Mouse (Mus musculus): ENCODE data around the gene Fign. TPM values are rescaled to one million over a fixed set of nuclear protein-coding genes. Genes with fewer than 3 reads are reported as not detected.

The Fign gene
- 21.1 and 28.6 TPM in 2 replicates for polyA plus RNA-seq (2016; fragmentation: Nextera tagmentation; extraction: Ambion mirVana)

DNA sequence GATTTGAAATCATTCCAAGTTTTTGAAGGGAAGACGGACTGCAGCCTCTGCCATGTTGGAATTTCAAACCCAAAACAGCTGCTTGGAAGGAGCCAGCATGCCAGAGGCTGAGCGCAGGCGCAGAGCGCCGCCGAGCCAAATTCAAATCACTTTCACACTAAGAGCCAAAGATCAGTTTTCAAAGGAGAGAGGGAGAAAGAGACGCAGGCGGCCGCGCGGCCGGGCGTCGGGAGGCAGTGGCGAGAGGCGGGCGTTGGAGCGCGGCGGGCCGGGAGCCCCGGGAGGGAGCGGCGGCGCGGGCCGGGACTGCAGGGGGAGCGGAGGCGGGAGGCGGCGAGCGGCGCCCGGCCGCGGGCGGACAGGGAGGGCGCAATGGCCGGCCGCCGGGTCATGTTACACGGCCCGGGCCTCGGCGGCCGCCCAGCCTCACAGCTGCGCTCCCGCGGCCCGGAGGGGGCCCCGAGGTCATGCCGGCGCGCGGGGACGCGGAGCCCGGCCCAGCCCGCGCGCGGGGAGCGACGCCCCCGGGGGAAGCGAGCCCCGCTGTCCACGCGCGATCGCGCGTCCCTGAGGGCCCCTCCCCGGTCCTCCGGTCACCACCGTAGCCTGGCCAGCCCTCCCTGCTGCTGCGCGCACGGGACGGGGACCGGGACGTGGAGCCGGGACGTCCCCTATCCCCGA is at the start of gene Fign:
TSS of gene Fign (minus strand) at position 102 of the 681 bp plus-strand sequence.
- peak within 1 kb of the TSS; percentile 84 for H3K4me3 ChIP-seq
- DNase-seq (ENCODE audit: low spot score): peak; percentile 92
- no peaks in the 10 kb centered on the region for H3K36me3 ChIP-seq (replicated peaks)
- 2% methylated on average over 81 of the region's 85 CpGs for WGBS
- peaks cover 39% of the 10 kb centered on the region for H3K4me1 ChIP-seq
- peak within 1 kb of the TSS; percentile 100 for H3K27ac ChIP-seq (replicated peaks)
- H3K27me3 ChIP-seq (replicated peaks; ENCODE audit: low read depth, poor library complexity, severe bottlenecking): no peaks in the 10 kb centered on the region
- no peaks in the 10 kb centered on the region for H3K9me3 ChIP-seq

DNA sequence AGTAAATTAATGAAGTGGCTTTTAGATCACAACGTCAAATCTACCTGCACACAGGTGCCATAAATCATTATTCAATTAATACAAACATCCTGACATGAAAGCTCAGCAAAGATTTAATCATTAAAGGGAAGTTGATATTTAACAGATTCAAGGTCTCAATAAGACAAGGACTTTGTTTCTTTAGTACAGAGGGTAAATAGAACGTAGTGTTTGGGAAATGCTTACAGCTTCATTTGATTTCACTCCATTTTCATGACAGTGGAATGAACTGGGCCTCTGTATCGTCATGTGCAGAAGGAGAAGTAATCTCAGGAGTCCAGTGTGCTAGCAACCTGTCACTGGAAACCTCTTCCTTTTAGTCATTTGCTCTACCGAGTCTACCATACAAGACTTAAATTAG is 35.8 kb upstream of the Fign start:
- Histone ChIP-seq H3K9me3 (no peaks in the 10 kb centered on the region), H3K27ac (replicated peaks) (no peak overlapping the region), H3K4me1 (no peaks in the 10 kb centered on the region), H3K36me3 (replicated peaks) (no peaks in the 10 kb centered on the region), H3K4me3 (no peak overlapping the region), H3K27me3 (replicated peaks; ENCODE audit: low read depth, poor library complexity, severe bottlenecking) (no peaks in the 10 kb centered on the region)
- 87% methylated on average over 4 of the region's 4 CpGs for WGBS
- no peak for DNase-seq (ENCODE audit: low spot score)

DNA sequence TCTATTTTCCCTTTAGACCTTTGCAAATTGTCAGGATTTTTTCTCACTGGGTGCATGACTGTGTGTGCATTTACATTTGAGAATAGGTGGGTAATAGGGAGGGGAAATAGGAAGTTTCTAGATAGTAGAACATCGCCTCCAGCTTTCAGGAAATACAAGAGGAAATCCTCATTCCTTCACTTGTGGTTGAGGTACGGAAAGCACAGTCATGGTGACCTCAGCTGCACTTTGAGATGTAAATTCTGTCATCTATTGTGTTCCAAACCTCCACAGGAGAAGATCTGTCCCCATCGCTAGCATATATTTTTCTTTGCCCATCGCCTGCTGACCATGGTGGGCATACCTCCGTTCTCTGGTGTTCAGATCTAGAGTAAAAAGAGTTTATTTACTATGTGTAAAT is 22.7 kb upstream of the Fign start:
- DNase-seq (ENCODE audit: low spot score): no peak
- Histone ChIP-seq H3K27ac (replicated peaks) (no peak overlapping the region), H3K4me1 (no peaks in the 10 kb centered on the region; the same call in 1 of the 2 replicates), H3K4me3 (no peak overlapping the region), H3K36me3 (replicated peaks) (no peaks in the 10 kb centered on the region), H3K27me3 (replicated peaks; ENCODE audit: low read depth, poor library complexity, severe bottlenecking) (no peaks in the 10 kb centered on the region), H3K9me3 (no peaks in the 10 kb centered on the region)
- 86% methylated on average over 5 of the region's 5 CpGs for WGBS

DNA sequence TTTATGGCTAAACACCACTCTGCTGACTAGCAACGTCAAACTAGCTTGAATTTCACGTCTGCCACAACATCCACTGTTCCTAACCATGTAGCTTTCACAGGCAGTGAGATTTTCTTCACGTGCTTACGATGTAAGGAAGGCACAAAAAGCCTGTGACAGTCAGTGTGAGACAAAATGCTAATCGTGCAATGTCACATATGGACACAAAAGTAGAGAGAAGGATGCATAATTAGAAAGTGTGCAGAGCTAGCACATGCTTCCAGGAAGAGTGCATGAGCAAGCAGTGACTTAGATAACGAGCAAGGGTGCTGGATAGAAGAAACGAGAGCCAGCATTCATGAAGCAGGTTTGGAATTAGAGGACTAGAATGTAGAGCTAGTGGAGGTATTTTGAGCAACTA is 18.8 kb upstream of the Fign start:
- H3K27ac ChIP-seq (replicated peaks): no peak overlapping the region
- H3K4me1 ChIP-seq: no peaks in the 10 kb centered on the region
- H3K4me3 ChIP-seq: no peak overlapping the region
- H3K9me3 ChIP-seq: no peaks in the 10 kb centered on the region
- DNase-seq (ENCODE audit: low spot score): no peak
- H3K27me3 ChIP-seq (replicated peaks; ENCODE audit: low read depth, poor library complexity, severe bottlenecking): no peaks in the 10 kb centered on the region
- H3K36me3 ChIP-seq (replicated peaks): no peaks in the 10 kb centered on the region
- WGBS: 79% methylated on average over 7 of the region's 7 CpGs

DNA sequence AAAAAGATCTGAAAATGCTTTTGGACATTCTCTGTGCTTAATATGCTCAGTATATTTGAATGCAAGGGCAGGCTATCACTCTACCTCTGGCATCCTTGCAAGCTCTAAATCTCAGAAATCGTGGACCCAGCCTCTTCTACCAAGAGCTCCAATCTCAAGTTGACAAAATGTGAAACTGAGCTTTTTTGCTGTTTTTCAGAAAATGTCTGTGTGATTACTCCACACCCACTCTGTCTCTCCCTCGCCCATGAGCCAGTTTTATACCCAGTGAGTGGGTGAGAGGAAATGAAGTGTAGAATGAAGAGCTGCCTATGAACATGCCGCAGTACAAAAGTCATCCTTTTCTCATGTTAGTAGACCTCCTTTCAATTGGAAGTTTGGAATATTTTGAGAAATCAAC is 13.3 kb upstream of the Fign start:
- no peak for DNase-seq (ENCODE audit: low spot score)
- no peaks in the 10 kb centered on the region for H3K27me3 ChIP-seq (replicated peaks; ENCODE audit: low read depth, poor library complexity, severe bottlenecking)
- WGBS: 92% methylated on average over 3 of the region's 3 CpGs

DNA sequence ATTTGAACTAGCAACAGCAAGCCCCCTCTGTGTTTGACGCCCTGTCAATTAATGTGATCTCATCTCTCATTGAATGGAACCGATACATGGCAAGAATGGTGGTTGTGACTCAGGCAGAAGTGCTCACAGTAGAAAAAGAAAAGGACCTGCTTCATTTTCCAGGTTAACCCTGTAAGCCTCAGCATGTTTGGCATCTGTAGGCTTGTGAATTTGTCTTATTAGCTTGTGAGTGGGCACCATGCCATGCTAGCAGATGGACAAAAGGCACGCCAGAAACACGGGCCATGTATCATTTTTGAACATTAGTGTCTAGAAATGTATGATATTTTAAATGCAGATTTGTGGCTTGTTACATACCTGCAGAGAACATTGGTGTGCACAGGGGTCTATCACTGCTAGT is 12.0 kb upstream of the Fign start:
- no peaks in the 10 kb centered on the region for H3K27me3 ChIP-seq (replicated peaks; ENCODE audit: low read depth, poor library complexity, severe bottlenecking)
- H3K9me3 ChIP-seq: no peaks in the 10 kb centered on the region
- H3K36me3 ChIP-seq (replicated peaks): no peaks in the 10 kb centered on the region
- H3K4me1 ChIP-seq: no peaks in the 10 kb centered on the region
- no peak for DNase-seq (ENCODE audit: low spot score)
- WGBS: 90% methylated on average over 4 of the region's 4 CpGs
- H3K4me3 ChIP-seq: no peak overlapping the region
- no peak overlapping the region for H3K27ac ChIP-seq (replicated peaks)

More for the DNA sequence above, 13.3 kb upstream of the Fign start:
- no peaks in the 10 kb centered on the region for H3K36me3 ChIP-seq (replicated peaks)
- no peaks in the 10 kb centered on the region for H3K4me1 ChIP-seq
- no peak overlapping the region for H3K27ac ChIP-seq (replicated peaks)
- H3K4me3 ChIP-seq: no peak overlapping the region
- no peaks in the 10 kb centered on the region for H3K9me3 ChIP-seq

DNA sequence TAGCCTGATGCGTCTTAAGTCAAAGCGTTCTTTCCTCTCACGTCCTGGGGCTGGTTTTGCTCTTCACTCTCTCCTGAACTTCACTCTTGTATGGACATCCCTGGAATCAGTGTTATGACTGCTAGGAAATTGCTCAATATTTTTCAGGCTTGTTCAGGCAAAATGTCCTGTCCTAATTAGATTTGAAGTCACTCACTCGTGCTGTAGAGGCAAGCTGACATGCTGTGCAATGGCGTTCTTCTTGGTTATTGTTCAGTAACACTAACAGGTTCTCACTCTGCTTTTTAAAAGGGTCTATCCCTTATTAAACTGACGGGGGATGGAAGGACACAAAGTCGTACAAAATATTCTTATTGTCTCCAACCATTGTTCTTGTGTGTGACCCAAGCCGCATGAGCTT is 10.2 kb upstream of the Fign start:
- Histone ChIP-seq H3K4me1 (no peaks in the 10 kb centered on the region), H3K9me3 (no peaks in the 10 kb centered on the region), H3K27ac (replicated peaks) (no peak overlapping the region), H3K4me3 (no peak overlapping the region), H3K36me3 (replicated peaks) (no peaks in the 10 kb centered on the region), H3K27me3 (replicated peaks; ENCODE audit: low read depth, poor library complexity, severe bottlenecking) (no peaks in the 10 kb centered on the region)
- WGBS: 82% methylated on average over 8 of the region's 8 CpGs
- no peak for DNase-seq (ENCODE audit: low spot score)

DNA sequence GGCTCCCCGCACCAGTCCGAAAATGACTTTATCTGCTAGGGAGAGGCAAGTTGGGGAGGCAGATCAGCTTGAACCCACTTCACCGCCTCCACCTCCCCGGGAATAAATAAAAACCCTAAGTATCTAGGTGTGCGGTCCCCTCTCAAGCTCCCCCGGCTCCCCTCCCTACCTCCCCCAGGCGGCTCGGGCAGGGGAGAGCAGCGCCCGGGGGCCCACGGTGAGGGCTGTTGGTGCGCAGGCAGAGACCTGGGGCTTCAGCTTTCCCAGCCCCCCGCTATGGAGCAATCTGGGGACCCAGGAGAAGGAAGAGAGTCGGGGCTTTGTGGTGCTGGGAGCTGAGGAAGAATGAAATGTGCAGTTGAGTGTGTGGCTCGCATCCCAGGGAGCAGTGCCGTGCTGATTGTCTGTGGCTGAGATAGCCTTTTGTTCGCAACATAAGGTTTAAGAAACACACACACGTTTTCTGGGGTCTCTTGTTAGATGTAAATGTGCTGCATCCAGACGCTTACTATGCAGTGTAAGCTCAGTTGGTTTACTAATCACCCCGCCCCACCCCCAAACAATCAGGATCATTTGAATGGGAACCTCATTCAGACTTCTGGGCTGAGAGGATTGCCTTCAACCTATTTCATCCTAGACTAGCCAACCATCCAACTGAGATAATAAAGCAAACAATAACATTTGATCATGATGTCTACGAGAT is 931 bp upstream of the Fign start:
- peaks cover 32% of the 10 kb centered on the region for H3K4me1 ChIP-seq
- peak overlapping the region; percentile 100 for H3K27ac ChIP-seq (replicated peaks)
- H3K4me3 ChIP-seq: peak overlapping the region; percentile 84
- H3K36me3 ChIP-seq (replicated peaks): no peaks in the 10 kb centered on the region
- DNase-seq (ENCODE audit: low spot score): peak; percentile 85
- H3K9me3 ChIP-seq: no peaks in the 10 kb centered on the region
- WGBS: 2% methylated on average over 21 of the region's 21 CpGs
- H3K27me3 ChIP-seq (replicated peaks; ENCODE audit: low read depth, poor library complexity, severe bottlenecking): no peaks in the 10 kb centered on the region

DNA sequence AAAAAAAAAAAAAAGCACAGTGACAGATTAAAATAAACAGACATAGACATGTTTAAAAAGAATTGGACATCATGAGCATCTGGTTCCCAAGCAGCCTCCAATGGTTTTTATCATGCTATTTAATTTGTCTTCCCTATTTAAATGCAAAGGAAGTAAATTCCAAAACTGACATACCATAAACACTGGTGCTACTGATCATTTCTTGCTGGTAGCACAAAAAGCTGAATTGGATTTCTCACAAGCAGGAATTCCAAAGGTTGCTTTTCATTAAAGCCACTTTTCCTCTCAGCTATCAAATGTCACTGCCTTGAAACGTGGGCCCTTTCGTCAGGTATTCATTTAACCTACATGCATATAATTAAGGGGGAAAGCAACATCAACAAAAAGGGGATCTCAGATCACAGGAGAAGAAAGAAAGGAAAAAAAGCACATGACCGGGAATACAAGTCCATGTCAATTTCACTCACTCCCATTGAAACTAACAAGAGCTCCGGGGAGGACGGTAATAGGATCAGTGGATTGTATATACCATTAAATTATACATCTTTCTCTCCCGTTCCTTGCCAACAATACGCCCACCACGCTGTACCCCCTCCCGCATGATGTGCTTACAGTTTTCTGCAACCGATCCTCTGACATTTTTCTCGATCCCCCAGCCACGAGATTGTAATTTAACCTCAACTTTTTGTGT is 972 bp downstream of the Fign start:
- H3K4me3 ChIP-seq: peak overlapping the region; percentile 84
- peaks cover 46% of the 10 kb centered on the region for H3K4me1 ChIP-seq
- no peaks in the 10 kb centered on the region for H3K36me3 ChIP-seq (replicated peaks)
- peak overlapping the region; percentile 100 for H3K27ac ChIP-seq (replicated peaks)
- no peaks in the 10 kb centered on the region for H3K9me3 ChIP-seq
- H3K27me3 ChIP-seq (replicated peaks; ENCODE audit: low read depth, poor library complexity, severe bottlenecking): no peaks in the 10 kb centered on the region
- DNase-seq (ENCODE audit: low spot score): peak; percentile 71
- WGBS: under 1% methylated on average over 12 of the region's 12 CpGs

DNA sequence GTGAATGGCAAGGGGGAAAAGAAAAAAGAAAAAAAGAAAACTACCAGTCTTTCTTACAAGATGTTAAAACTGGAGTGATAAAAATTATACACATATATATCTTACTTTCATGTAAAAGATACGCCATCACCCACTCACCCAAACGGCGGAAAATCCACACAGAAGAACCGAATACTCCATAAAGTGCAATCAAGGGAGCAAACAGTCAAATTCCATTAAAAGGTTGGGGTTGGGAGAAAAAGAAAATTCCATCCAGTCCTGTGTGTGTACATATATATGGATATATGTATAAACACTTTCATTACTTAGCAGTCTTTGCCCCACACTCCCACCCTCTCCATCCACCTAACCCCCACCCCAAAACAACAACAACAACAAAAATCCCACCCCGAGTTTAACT is 1.7 kb downstream of the Fign start:
- Histone ChIP-seq H3K27ac (replicated peaks) (peak overlapping the region; percentile 100), H3K9me3 (no peaks in the 10 kb centered on the region), H3K4me3 (peak overlapping the region; percentile 84), H3K4me1 (peaks cover 46% of the 10 kb centered on the region), H3K27me3 (replicated peaks; ENCODE audit: low read depth, poor library complexity, severe bottlenecking) (no peaks in the 10 kb centered on the region), H3K36me3 (replicated peaks) (no peaks in the 10 kb centered on the region)
- WGBS: 30% methylated on average over 5 of the region's 5 CpGs
- no peak for DNase-seq (ENCODE audit: low spot score)

DNA sequence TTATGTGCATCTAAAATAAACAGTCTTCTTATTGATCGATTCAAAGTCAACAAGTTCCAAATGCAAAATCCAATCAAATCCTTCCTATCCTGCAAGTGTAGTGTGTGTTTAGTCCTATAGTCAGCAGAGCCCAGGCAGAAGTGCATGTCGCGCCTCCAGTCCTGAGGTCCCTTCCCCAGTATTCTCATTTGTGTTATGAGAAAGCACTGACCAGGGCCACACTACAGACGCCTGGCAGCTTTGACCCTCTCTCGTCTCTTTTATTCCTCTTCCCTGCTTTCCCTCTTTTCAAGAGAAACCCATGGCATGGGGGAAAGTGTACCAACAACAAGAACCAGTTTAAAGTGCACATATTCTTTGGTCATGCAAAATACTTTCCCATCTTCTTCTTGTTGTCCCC is 2.3 kb downstream of the Fign start:
- peak; percentile 26 for DNase-seq (ENCODE audit: low spot score)
- WGBS: 11% methylated on average over 5 of the region's 5 CpGs

DNA sequence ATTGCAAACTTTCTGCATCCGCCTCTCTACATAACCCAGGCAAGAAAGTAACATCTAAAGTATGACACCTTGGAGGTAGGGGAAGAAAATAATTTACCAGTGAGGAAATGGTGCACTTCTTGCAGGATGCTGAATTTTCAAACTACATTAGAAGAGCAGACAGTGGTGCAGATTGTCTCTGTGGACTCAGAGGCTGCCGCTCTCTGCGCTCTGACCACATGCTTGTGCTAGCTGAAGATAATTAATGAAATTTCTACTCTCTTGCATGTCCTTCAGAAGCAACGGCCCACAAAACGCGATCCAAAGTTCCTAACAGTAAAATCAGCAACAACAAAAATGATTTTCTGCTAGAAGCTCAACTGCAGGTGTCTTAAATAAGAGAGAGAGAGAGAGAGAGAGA is 4.8 kb downstream of the Fign start:
- no peak for DNase-seq (ENCODE audit: low spot score)
- Histone ChIP-seq H3K4me3 (peak overlapping the region; percentile 37), H3K36me3 (replicated peaks) (no peaks in the 10 kb centered on the region), H3K9me3 (no peaks in the 10 kb centered on the region), H3K27me3 (replicated peaks; ENCODE audit: low read depth, poor library complexity, severe bottlenecking) (no peaks in the 10 kb centered on the region), H3K4me1 (peaks cover 40% of the 10 kb centered on the region), H3K27ac (replicated peaks) (peak overlapping the region; percentile 61)
- 59% methylated on average over 6 of the region's 6 CpGs for WGBS

More for the DNA sequence above, 2.3 kb downstream of the Fign start:
- Histone ChIP-seq H3K27ac (replicated peaks) (peak overlapping the region; percentile 100), H3K27me3 (replicated peaks; ENCODE audit: low read depth, poor library complexity, severe bottlenecking) (no peaks in the 10 kb centered on the region), H3K9me3 (no peaks in the 10 kb centered on the region), H3K36me3 (replicated peaks) (no peaks in the 10 kb centered on the region), H3K4me1 (peaks cover 46% of the 10 kb centered on the region), H3K4me3 (peak overlapping the region; percentile 84)

All from embryonic facial prominence, embryonic 10.5 days (tissue).